Mouse (Mus musculus) lung, postnatal 0 days (tissue): ENCODE results near the gene Grid2. TPM values are rescaled to one million over a fixed set of nuclear protein-coding genes. Genes with fewer than 3 reads are reported as not detected.

Experiments used
- ATAC-seq: fragments of 200-750 bp; cut with Nextera tagmentation; 2 replicates; pipeline ENCODE4 v1.8.0; 2017; ENCODE audit warnings: moderate library complexity
- DNase-seq: peaks from one replicate; pipeline ENCODE4 v3.0.0-alpha.2; 2016; ENCODE audit warnings: low spot score
- H3K27ac ChIP-seq: fragments of 300-500 bp; sonication (generic); 2 replicates; pipeline ENCODE4 v1.5.1; 2014; ENCODE audit warnings: antibody characterized with exemption, mild to moderate bottlenecking, low read length, mixed read lengths
- H3K27me3 ChIP-seq: fragments of 300-500 bp; sonication (generic); replicated peaks from 2 replicates; pipeline ENCODE4 v1.6.1; 2014; ENCODE audit warnings: low read length, mixed read lengths; ENCODE audit not compliant: insufficient read depth
- H3K36me3 ChIP-seq: fragments of 300-500 bp; sonication (generic); 2 replicates; pipeline ENCODE4 v1.6.1; 2014; ENCODE audit warnings: low read length, mixed read lengths; ENCODE audit not compliant: insufficient read depth
- H3K4me1 ChIP-seq: fragments of 300-500 bp; sonication (generic); 2 replicates; pipeline ENCODE4 v1.6.1; 2014; ENCODE audit warnings: antibody characterized with exemption, low read depth, low read length, mixed read lengths; ENCODE audit not compliant: insufficient read depth
- H3K4me2 ChIP-seq: fragments of 300-500 bp; sonication (generic); replicated peaks from 2 replicates; pipeline ENCODE4 v1.6.1; 2014; ENCODE audit warnings: low read depth, mild to moderate bottlenecking, low read length, moderate library complexity, mixed read lengths
- H3K4me3 ChIP-seq: fragments of 300-500 bp; sonication (generic); 2 replicates; pipeline ENCODE4 v1.5.1; 2014; ENCODE audit warnings: low read depth, low read length
- H3K9ac ChIP-seq: fragments of 300-500 bp; sonication (generic); replicated peaks from 2 replicates; pipeline ENCODE4 v1.6.1; 2014; ENCODE audit warnings: low read depth, mild to moderate bottlenecking
- H3K9me3 ChIP-seq: fragments of 300-500 bp; sonication (generic); 2 replicates; pipeline ENCODE4 v1.6.1; 2016; ENCODE audit warnings: low read length, mixed read lengths
- CTCF ChIP-seq: IDR thresholded peaks from 2 replicates; pipeline ENCODE4 v1.5.1; 2016; ENCODE audit warnings: antibody characterized with exemption, mild to moderate bottlenecking
- EP300 ChIP-seq: IDR thresholded peaks from 2 replicates; pipeline ENCODE4 v1.6.1; 2016; ENCODE audit warnings: antibody characterized with exemption, mild to moderate bottlenecking, control low read depth
- WGBS: fragments of 180-500 bp; shearing (Covaris S2); extraction: QIAGEN DNeasy Blood & Tissue Kit; methylation state at CpG from one replicate; pipeline ENCODE4 v1.1.7; 2014; 5-methylcytosine and 5-hydroxymethylcytosine counted together
- polyA plus RNA-seq: library from polyadenylated mRNA; unstranded; fragments of >200 nt; fragmentation: Nextera tagmentation; extraction: Ambion mirVana; gene quantifications from 2 replicates; pipeline ENCODE4 v1.2.1, GENCODE M21; 2015

Gene Grid2
- polyA plus RNA-seq, 1 experiment from 2014 or later, result 0.45 TPM

- 43% methylated on average over 3 of the region's 3 CpGs for WGBS
- TF ChIP-seq CTCF, result no peak
- TF ChIP-seq EP300, result no peak
- ATAC-seq, result no peak
These were observed 1350.1 kb downstream of the Grid2 start for GRCm38 (mm10) chr6:64605753-64606152.

GRCm38 (mm10) chr6:64607041-64607440, 1351.4 kb downstream of the Grid2 start:
- no peaks in the 10 kb centered on the region for H3K9me3 ChIP-seq
- H3K27me3 ChIP-seq, result no peaks in the 10 kb centered on the region
- H3K27ac ChIP-seq, result no peak overlapping the region
- no peak overlapping the region for H3K4me2 ChIP-seq
- H3K36me3 ChIP-seq, result no peaks in the 10 kb centered on the region
- TF ChIP-seq EP300 (no peak), CTCF (no peak)
- ATAC-seq (no peak), DNase-seq (no peak)
- 76% methylated on average over 1 of the region's 1 CpGs for WGBS
- H3K9ac ChIP-seq, result no peak overlapping the region
- H3K4me3 ChIP-seq, result no peak overlapping the region
- H3K4me1 ChIP-seq, result no peaks in the 10 kb centered on the region

More at GRCm38 (mm10) chr6:64605753-64606152, 1350.1 kb downstream of the Grid2 start:
- Histone ChIP-seq H3K27ac (no peak overlapping the region), H3K4me1 (no peaks in the 10 kb centered on the region), H3K36me3 (no peaks in the 10 kb centered on the region), H3K27me3 (no peaks in the 10 kb centered on the region), H3K9me3 (no peaks in the 10 kb centered on the region), H3K4me3 (no peak overlapping the region), H3K4me2 (no peak overlapping the region), H3K9ac (no peak overlapping the region)
- DNase-seq, result no peak

DNA sequence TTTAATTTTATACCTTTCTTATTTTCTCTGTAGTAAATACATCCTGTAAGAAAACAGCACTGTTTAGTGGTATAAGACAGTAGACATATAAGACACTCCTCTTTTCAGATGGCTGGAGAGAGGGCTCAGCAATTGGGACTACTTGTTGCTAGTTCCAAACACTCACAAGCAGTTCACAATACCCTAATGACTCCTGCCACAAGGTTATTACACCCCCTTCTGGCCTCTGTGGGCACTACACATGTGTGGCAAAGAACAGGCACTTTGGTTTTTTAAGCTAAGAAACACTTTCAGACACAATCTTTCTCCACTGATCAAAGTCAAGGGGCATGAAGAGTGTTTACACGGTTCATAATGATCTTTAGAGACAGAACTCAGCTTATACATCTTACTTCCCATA, 1352.3 kb downstream of the Grid2 start:
- no peak for ATAC-seq
- Histone ChIP-seq H3K4me1 (no peaks in the 10 kb centered on the region), H3K27me3 (no peaks in the 10 kb centered on the region), H3K9ac (no peak overlapping the region), H3K36me3 (no peaks in the 10 kb centered on the region), H3K4me3 (no peak overlapping the region), H3K9me3 (no peaks in the 10 kb centered on the region), H3K27ac (no peak overlapping the region), H3K4me2 (no peak overlapping the region)
- WGBS, result 0% methylated on average over 1 of the region's 1 CpGs
- peak; percentile 26 for DNase-seq
- TF ChIP-seq CTCF (peak; percentile 71), EP300 (no peak)

DNA sequence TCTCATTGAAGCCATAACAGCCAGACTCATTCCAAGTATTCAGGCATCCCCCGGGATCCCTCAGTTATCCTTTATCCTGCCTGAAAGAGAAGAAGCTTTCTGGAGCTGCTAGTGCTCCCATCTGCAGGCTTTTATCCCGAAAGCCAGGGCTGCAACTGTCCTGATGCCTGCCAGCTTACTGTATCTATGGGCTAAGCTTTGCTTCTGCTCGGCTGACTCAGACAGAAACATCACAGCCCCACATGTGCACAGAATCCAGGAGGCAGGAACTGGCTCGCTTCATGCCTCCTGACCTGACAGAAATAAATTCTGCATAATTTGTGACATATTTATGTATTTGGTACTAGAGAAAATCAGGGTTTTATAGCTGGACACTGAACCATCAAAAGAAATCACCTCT, 1361.2 kb downstream of the Grid2 start:
- H3K4me3 ChIP-seq, result no peak overlapping the region
- no peak overlapping the region for H3K27ac ChIP-seq
- DNase-seq (no peak), ATAC-seq (no peak)
- WGBS, result 59% methylated on average over 4 of the region's 4 CpGs
- no peaks in the 10 kb centered on the region for H3K36me3 ChIP-seq
- TF ChIP-seq EP300 (no peak), CTCF (no peak)
- H3K4me2 ChIP-seq, result no peak overlapping the region
- no peaks in the 10 kb centered on the region for H3K9me3 ChIP-seq
- H3K9ac ChIP-seq, result no peak overlapping the region
- H3K4me1 ChIP-seq, result no peaks in the 10 kb centered on the region
- no peaks in the 10 kb centered on the region for H3K27me3 ChIP-seq

DNA sequence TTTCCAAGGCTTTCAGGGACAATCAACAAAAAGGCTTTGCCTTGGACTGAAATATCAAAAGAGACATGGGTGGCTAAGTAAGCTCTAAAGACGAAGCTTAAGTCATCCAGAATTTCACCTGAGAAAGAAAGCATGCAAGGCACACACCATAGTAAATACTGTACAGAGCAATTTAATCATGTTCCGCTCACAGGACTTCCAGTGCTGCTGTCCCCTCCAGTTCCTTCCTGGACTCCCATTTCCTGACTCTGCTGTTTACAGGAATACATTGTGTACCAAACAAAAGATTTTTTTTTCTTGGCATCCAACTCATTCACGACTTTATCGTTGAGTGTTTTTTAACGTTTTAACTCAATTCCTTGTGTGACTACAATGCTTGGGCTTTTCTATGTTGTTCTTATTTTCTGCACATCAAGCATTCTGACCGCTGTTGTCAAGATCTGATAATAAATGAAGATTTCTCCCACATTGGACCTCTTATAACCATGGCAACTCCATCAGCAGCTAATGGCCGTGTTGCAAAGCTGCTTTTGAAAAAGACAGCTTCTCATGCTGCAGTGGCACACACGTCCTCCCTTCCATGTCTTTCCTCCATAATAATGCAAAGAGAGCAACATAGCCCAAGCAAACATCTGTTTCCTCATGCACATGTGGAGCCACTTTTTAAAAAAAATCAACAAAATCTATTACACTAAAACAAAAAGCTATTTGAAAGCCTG, 1361.9 kb downstream of the Grid2 start:
- ATAC-seq (no peak), DNase-seq (peak; percentile 11)
- H3K9ac ChIP-seq, result no peak overlapping the region
- no peaks in the 10 kb centered on the region for H3K27me3 ChIP-seq
- no peaks in the 10 kb centered on the region for H3K9me3 ChIP-seq
- WGBS, result 50% methylated on average over 8 of the region's 8 CpGs
- no peaks in the 10 kb centered on the region for H3K4me1 ChIP-seq
- H3K36me3 ChIP-seq, result no peaks in the 10 kb centered on the region
- TF ChIP-seq CTCF (no peak), EP300 (peak; percentile 47)
- no peak overlapping the region for H3K4me2 ChIP-seq
- H3K4me3 ChIP-seq, result no peak overlapping the region
- H3K27ac ChIP-seq, result no peak overlapping the region

DNA sequence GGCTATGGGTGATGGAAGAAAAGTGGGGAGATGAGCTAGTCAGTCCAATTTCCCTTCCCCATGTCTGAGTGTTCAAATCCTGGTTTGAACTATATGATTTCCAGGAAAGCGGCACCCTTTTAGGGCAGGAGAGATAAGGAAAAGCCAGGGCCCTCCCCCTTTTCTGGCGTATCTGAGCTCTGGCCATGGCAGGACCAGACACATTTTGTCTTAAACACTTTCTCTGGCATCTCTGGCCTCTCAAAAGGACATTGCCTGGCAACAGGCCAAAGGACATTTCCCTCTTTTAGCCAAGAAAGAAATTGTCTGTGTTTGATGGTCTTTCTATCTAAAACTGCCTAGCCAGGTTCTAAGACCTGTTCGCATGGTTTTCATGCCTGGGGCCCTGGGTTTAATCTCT, 1367.7 kb downstream of the Grid2 start:
- H3K27ac ChIP-seq, result no peak overlapping the region
- H3K4me3 ChIP-seq, result no peak overlapping the region
- DNase-seq (peak; percentile 71), ATAC-seq (peak; percentile 55)
- H3K36me3 ChIP-seq, result no peaks in the 10 kb centered on the region
- no peak overlapping the region for H3K9ac ChIP-seq
- no peak for TF ChIP-seq EP300
- no peak for TF ChIP-seq CTCF
- no peaks in the 10 kb centered on the region for H3K9me3 ChIP-seq
- H3K27me3 ChIP-seq, result no peaks in the 10 kb centered on the region
- no peak overlapping the region for H3K4me2 ChIP-seq
- no peaks in the 10 kb centered on the region for H3K4me1 ChIP-seq
- WGBS, result 30% methylated on average over 3 of the region's 3 CpGs

DNA sequence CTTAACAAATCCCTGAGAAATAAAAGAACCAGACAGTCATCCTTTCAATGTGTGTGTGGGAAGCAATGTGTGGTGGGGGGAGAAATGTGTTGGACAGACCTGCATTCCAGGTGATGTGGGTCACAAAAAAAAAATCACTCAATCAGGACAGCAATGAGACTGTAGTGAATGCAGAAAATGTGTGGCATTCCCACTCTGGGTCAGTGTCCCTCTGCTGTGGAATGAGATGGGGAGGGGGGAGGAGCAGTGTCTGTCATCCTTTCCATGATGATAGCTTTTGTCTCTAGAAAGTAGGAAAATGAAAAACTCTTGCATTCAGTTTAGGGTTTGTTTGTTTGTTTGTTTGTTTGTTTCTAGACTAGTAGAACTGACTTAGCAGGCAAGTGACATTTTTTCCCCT, 1392.0 kb downstream of the Grid2 start:
- no peak overlapping the region for H3K9ac ChIP-seq
- ATAC-seq, result no peak
- H3K4me3 ChIP-seq, result no peak overlapping the region
- TF ChIP-seq EP300 (no peak), CTCF (no peak)
- H3K36me3 ChIP-seq, result no peaks in the 10 kb centered on the region
- no peak for DNase-seq
- H3K9me3 ChIP-seq, result no peaks in the 10 kb centered on the region
- no peak overlapping the region for H3K4me2 ChIP-seq
- no peak overlapping the region for H3K27ac ChIP-seq
- H3K27me3 ChIP-seq, result no peaks in the 10 kb centered on the region
- H3K4me1 ChIP-seq, result no peaks in the 10 kb centered on the region
